Mouse (Mus musculus): Measurements from ENCODE around the gene Synj2bp.
"Not testable (repeated sequence)": the region's sequence is repeated elsewhere in the genome, so short reads cannot be mapped to it uniquely, and the experiment has no call there.

- not testable (repeated sequence) for TF ChIP-seq CTCF (IDR thresholded peaks at IDR 0.05 in 2 of 3, conservative IDR thresholded peaks at IDR 0.05 in 1 of 3; ENCODE audit: control insufficient read depth in 1 of 3, insufficient read depth in 1 of 3, low read depth in 2 of 3, low read length in 3 of 3, poor library complexity in 1 of 3, severe bottlenecking in 1 of 3); ZNF384 (IDR thresholded peaks at IDR 0.05; ENCODE audit: low read depth, low read length); MAX (IDR thresholded peaks at IDR 0.05; ENCODE audit: low read length); POLR2A (IDR thresholded peaks at IDR 0.05; ENCODE audit: control insufficient read depth in 1 of 2, insufficient read depth in 1 of 2, low read depth in 1 of 2, low read length in 2 of 2, poor library complexity in 1 of 2); EP300 (IDR thresholded peaks at IDR 0.05; ENCODE audit: low read depth in 1 of 2, low read length in 2 of 2); TAL1 (IDR thresholded peaks at IDR 0.05; ENCODE audit: low read length); TCF12 (IDR thresholded peaks at IDR 0.05; ENCODE audit: low read depth, low read length); POLR2AphosphoS2 (IDR thresholded peaks at IDR 0.05; ENCODE audit: low read length); ETS1 (IDR thresholded peaks at IDR 0.05; ENCODE audit: low read depth, low read length); KAT2A (conservative IDR thresholded peaks at IDR 0.05; ENCODE audit: low read depth, low read length); BHLHE40 (IDR thresholded peaks at IDR 0.05; ENCODE audit: borderline replicate concordance, low read depth, low read length); ELF1 (IDR thresholded peaks at IDR 0.05; ENCODE audit: low read depth, low read length)
- peak; percentile 48; the same call in 1 of the 2 replicates for TF ChIP-seq TBP (IDR thresholded peaks at IDR 0.05; ENCODE audit: low read depth, low read length)
These were observed 35.8 kb downstream of the Synj2bp start for GRCm38 (mm10) chr12:81496906-81497305.

Measured in MEL (cell line).